Mouse (Mus musculus) embryonic facial prominence, embryonic 12.5 days (tissue): Measurements from ENCODE around the gene Hcfc1r1. TPM values are rescaled to one million over a fixed set of nuclear protein-coding genes. Genes with fewer than 3 reads are reported as not detected.

ENCODE experiments used
- polyA plus RNA-seq: library from polyadenylated mRNA; unstranded; fragments of >200 nt; fragmentation: Nextera tagmentation; extraction: Ambion mirVana; gene quantifications from 2 replicates; pipeline ENCODE4 v1.2.1, GENCODE M21; 2016

Gene Hcfc1r1
- polyA plus RNA-seq, 1 experiment from 2014 or later, result 60.3 TPM

Other genes starting within 250 kb of the Hcfc1r1 start
- not detected in 2 replicates for gene Vmn2r117, start 193.9 kb upstream of the Hcfc1r1 start, polyA plus RNA-seq
- 24.3 and 26.8 TPM in 2 replicates for gene Zfp213, start 109.4 kb upstream of the Hcfc1r1 start, polyA plus RNA-seq
- gene Zfp13, start 74.1 kb upstream of the Hcfc1r1 start, polyA plus RNA-seq, result 23.8 and 24.1 TPM in 2 replicates
- 0.20 and 0.67 TPM in 2 replicates for gene Zscan10, start 72.7 kb upstream of the Hcfc1r1 start, polyA plus RNA-seq
- 0.84 and 1.3 TPM in 2 replicates for gene Mmp25, start 28.3 kb upstream of the Hcfc1r1 start, polyA plus RNA-seq
- 1.3 and 1.9 TPM in 2 replicates for gene Bicdl2, start 13.1 kb upstream of the Hcfc1r1 start, polyA plus RNA-seq
- 49.6 and 51.7 TPM in 2 replicates for gene Thoc6, start 286 bp downstream of the Hcfc1r1 start, polyA plus RNA-seq
- 8.6 and 9.2 TPM in 2 replicates for gene Tnfrsf12a, start 3.9 kb downstream of the Hcfc1r1 start, polyA plus RNA-seq
- gene Cldn6, start 5.7 kb downstream of the Hcfc1r1 start, polyA plus RNA-seq, result 49.2 and 52.4 TPM in 2 replicates
- 12.6 and 13.5 TPM in 2 replicates for gene Cldn9, start 10.4 kb downstream of the Hcfc1r1 start, polyA plus RNA-seq
- 0.66 and 1.0 TPM in 2 replicates for gene 1520401A03Rik, start 49.2 kb downstream of the Hcfc1r1 start, polyA plus RNA-seq
- 54.2 and 54.6 TPM in 2 replicates for gene Pkmyt1, start 52.7 kb downstream of the Hcfc1r1 start, polyA plus RNA-seq
- gene Paqr4, start 67.3 kb downstream of the Hcfc1r1 start, polyA plus RNA-seq, result 14.8 and 16.0 TPM in 2 replicates
- 23.4 and 25.1 TPM in 2 replicates for gene Kremen2, start 72.2 kb downstream of the Hcfc1r1 start, polyA plus RNA-seq
- 122 and 125 TPM in 2 replicates for gene Flywch1, start 98.0 kb downstream of the Hcfc1r1 start, polyA plus RNA-seq
- gene Flywch2, start 112.5 kb downstream of the Hcfc1r1 start, polyA plus RNA-seq, result 57.7 and 58.5 TPM in 2 replicates
- gene Srrm2, start 116.9 kb downstream of the Hcfc1r1 start, polyA plus RNA-seq, result 657 and 663 TPM in 2 replicates
- gene Elob, start 155.5 kb downstream of the Hcfc1r1 start, polyA plus RNA-seq, result 1,164 and 1,169 TPM in 2 replicates
- gene Prss33, start 162.5 kb downstream of the Hcfc1r1 start, polyA plus RNA-seq, result 0.46 and 0.59 TPM in 2 replicates
- gene Prss32, start 170.3 kb downstream of the Hcfc1r1 start, polyA plus RNA-seq, result not detected in 2 replicates
- 2.2 and 2.5 TPM in 2 replicates for gene Prss41, start 170.6 kb downstream of the Hcfc1r1 start, polyA plus RNA-seq
- gene Prss21, start 194.5 kb downstream of the Hcfc1r1 start, polyA plus RNA-seq, result not detected in 2 replicates
- not detected in 2 replicates for gene Dcpp1, start 207.3 kb downstream of the Hcfc1r1 start, polyA plus RNA-seq
- not detected in 2 replicates for gene Dcpp2, start 207.3 kb downstream of the Hcfc1r1 start, polyA plus RNA-seq
- gene Dcpp3, start 243.9 kb downstream of the Hcfc1r1 start, polyA plus RNA-seq, result not detected in 2 replicates